Mouse (Mus musculus): ENCODE measurements around the gene Wfdc5. TPM values are rescaled to one million over a fixed set of nuclear protein-coding genes. Genes with fewer than 3 reads are reported as not detected.

The Wfdc5 gene
- polyA plus RNA-seq (2014; fragmentation: Illumina TruSeq; extraction: RNeasy Lipid Tissue Mini Kit (QIAGEN cat#74804); ENCODE audit: low read depth, low replicate concordance): not detected

GRCm38 (mm10) chr2:164182692-164183255 is at the start of gene Wfdc5:
Gene Wfdc5, minus strand, starts transcription at chr2:164182742.

GRCm38 (mm10) chr2:164221522-164221921 is 39.0 kb upstream of the Wfdc5 start, which contains the start of gene Wfdc15b:
Gene Wfdc15b, minus strand, starts transcription at chr2:164221660.

GRCm38 (mm10) chr2:164199626-164200327 is 17.2 kb upstream of the Wfdc5 start, which contains the start of gene Wfdc15a:
Gene Wfdc15a, minus strand, starts transcription at chr2:164200130.

GRCm38 (mm10) chr2:164190576-164190975 is 8.0 kb upstream of the Wfdc5 start, which contains the start of gene Wfdc12:
Gene Wfdc12, minus strand, starts transcription at chr2:164190608.

GRCm38 (mm10) chr2:164170902-164171301 is 11.6 kb downstream of the Wfdc5 start, which contains the start of gene Kcns1:
Gene Kcns1, minus strand, starts transcription at chr2:164171113.

Other genes starting within 250 kb of the Wfdc5 start
- 68.3 TPM for gene Ywhab, start 187.8 kb downstream of the Wfdc5 start, polyA plus RNA-seq (2014; fragmentation: Illumina TruSeq; extraction: RNeasy Lipid Tissue Mini Kit (QIAGEN cat#74804); ENCODE audit: low read depth, low replicate concordance)
- gene Pabpc1l, start 157.3 kb downstream of the Wfdc5 start, polyA plus RNA-seq (2014; fragmentation: Illumina TruSeq; extraction: RNeasy Lipid Tissue Mini Kit (QIAGEN cat#74804); ENCODE audit: low read depth, low replicate concordance): 0.42 TPM
- 62.3 TPM for gene Stk4, start 112.4 kb downstream of the Wfdc5 start, polyA plus RNA-seq (2014; fragmentation: Illumina TruSeq; extraction: RNeasy Lipid Tissue Mini Kit (QIAGEN cat#74804); ENCODE audit: low read depth, low replicate concordance)
- gene Tomm34, start 111.6 kb downstream of the Wfdc5 start, polyA plus RNA-seq (2014; fragmentation: Illumina TruSeq; extraction: RNeasy Lipid Tissue Mini Kit (QIAGEN cat#74804); ENCODE audit: low read depth, low replicate concordance): 21.5 TPM
- 0.07 TPM for gene Kcns1, start 11.6 kb downstream of the Wfdc5 start, polyA plus RNA-seq (2014; fragmentation: Illumina TruSeq; extraction: RNeasy Lipid Tissue Mini Kit (QIAGEN cat#74804); ENCODE audit: low read depth, low replicate concordance)
- gene Wfdc12, start 7.9 kb upstream of the Wfdc5 start, polyA plus RNA-seq (2014; fragmentation: Illumina TruSeq; extraction: RNeasy Lipid Tissue Mini Kit (QIAGEN cat#74804); ENCODE audit: low read depth, low replicate concordance): not detected
- gene Wfdc15a, start 17.4 kb upstream of the Wfdc5 start, polyA plus RNA-seq (2014; fragmentation: Illumina TruSeq; extraction: RNeasy Lipid Tissue Mini Kit (QIAGEN cat#74804); ENCODE audit: low read depth, low replicate concordance): 104 TPM
- 0.62 TPM for gene Wfdc15b, start 38.9 kb upstream of the Wfdc5 start, polyA plus RNA-seq (2014; fragmentation: Illumina TruSeq; extraction: RNeasy Lipid Tissue Mini Kit (QIAGEN cat#74804); ENCODE audit: low read depth, low replicate concordance)
- not detected for gene Svs2, start 55.7 kb upstream of the Wfdc5 start, polyA plus RNA-seq (2014; fragmentation: Illumina TruSeq; extraction: RNeasy Lipid Tissue Mini Kit (QIAGEN cat#74804); ENCODE audit: low read depth, low replicate concordance)
- gene Svs3b, start 73.9 kb upstream of the Wfdc5 start, polyA plus RNA-seq (2014; fragmentation: Illumina TruSeq; extraction: RNeasy Lipid Tissue Mini Kit (QIAGEN cat#74804); ENCODE audit: low read depth, low replicate concordance): 0.50 TPM
- gene Svs4, start 95.7 kb upstream of the Wfdc5 start, polyA plus RNA-seq (2014; fragmentation: Illumina TruSeq; extraction: RNeasy Lipid Tissue Mini Kit (QIAGEN cat#74804); ENCODE audit: low read depth, low replicate concordance): 1.5 TPM
- gene Svs3a, start 106.5 kb upstream of the Wfdc5 start, polyA plus RNA-seq (2014; fragmentation: Illumina TruSeq; extraction: RNeasy Lipid Tissue Mini Kit (QIAGEN cat#74804); ENCODE audit: low read depth, low replicate concordance): not detected
- gene Svs6, start 134.0 kb upstream of the Wfdc5 start, polyA plus RNA-seq (2014; fragmentation: Illumina TruSeq; extraction: RNeasy Lipid Tissue Mini Kit (QIAGEN cat#74804); ENCODE audit: low read depth, low replicate concordance): 3.8 TPM
- 8.0 TPM for gene Svs5, start 150.0 kb upstream of the Wfdc5 start, polyA plus RNA-seq (2014; fragmentation: Illumina TruSeq; extraction: RNeasy Lipid Tissue Mini Kit (QIAGEN cat#74804); ENCODE audit: low read depth, low replicate concordance)
- gene Slpi, start 206.4 kb upstream of the Wfdc5 start, polyA plus RNA-seq (2014; fragmentation: Illumina TruSeq; extraction: RNeasy Lipid Tissue Mini Kit (QIAGEN cat#74804); ENCODE audit: low read depth, low replicate concordance): 0.27 TPM
- gene Rbpjl, start 220.4 kb upstream of the Wfdc5 start, polyA plus RNA-seq (2014; fragmentation: Illumina TruSeq; extraction: RNeasy Lipid Tissue Mini Kit (QIAGEN cat#74804); ENCODE audit: low read depth, low replicate concordance): not detected
- gene Matn4, start 222.4 kb upstream of the Wfdc5 start, polyA plus RNA-seq (2014; fragmentation: Illumina TruSeq; extraction: RNeasy Lipid Tissue Mini Kit (QIAGEN cat#74804); ENCODE audit: low read depth, low replicate concordance): not detected